Mouse (Mus musculus): ENCODE results near the gene Tes3-ps.

Gene Tes3-ps

DNA sequence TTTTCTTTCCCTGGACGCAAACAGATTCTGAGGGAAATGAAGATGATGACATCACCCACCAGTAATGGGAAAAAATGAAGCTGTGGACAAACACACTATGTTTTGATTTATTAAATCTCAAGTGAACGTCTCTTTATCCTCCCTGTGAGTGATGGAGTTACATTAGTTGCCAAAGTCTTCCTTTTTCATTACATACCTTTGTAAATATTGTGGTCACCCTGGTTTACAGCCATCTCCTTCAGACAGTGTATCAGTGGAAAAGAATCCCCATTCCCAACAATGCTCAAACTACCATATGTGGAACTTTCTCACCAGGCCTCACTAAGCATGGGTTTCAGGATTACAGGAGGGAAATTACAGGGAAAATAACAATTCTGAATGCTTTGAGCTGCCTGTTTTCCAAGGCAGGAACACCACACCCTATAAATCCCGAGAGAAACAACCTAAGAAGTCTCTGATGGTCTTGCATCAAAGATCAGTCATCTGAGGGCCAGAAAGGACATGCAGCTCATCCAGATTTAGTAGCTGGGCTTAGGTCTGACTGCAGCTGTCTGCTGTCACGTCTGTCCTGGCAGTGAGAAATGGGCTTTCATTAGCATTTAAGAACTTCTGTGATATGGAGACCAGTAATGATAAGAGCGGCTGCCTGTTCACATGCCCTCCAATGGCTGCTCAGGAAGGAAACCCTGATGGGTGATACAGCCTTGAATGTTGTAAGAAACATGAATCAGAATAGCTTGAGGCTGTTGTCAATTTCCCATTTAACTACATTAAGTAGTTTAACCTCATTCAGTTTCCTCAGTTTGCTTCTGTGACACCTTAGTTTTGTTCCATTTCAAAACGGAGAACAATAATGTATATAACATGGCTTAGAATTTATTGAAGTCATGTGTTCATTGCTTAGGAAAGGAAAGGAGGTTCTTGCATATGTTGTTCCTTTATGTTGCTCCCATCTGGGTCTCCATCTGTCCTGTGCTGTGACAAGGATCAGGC lies at the start of gene Tes3-ps:
Gene Tes3-ps (plus strand): TSS at position 943 of the 993 bp plus-strand sequence.
- DNase-seq, result no peak

DNA sequence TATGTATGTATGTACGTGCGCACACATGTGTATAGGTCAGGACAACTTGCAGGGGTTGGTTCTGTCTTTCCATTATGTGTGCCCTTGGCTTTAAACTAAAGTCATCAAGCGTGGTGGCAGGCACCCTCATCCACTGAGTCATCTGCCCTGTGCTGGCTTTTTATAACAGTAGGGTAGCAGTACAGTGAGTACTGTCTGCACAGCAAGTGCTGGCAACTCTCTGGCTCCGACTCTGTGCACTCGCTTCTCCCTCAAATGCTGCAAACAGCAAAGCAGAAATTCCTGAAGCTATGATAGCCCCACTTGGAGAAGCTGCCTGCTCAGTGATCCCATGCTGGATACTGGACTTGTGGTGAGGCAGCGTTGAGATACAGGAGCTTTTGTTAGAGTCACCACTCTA lies 48.7 kb upstream of the Tes3-ps start:
- DNase-seq, result no peak

DNA sequence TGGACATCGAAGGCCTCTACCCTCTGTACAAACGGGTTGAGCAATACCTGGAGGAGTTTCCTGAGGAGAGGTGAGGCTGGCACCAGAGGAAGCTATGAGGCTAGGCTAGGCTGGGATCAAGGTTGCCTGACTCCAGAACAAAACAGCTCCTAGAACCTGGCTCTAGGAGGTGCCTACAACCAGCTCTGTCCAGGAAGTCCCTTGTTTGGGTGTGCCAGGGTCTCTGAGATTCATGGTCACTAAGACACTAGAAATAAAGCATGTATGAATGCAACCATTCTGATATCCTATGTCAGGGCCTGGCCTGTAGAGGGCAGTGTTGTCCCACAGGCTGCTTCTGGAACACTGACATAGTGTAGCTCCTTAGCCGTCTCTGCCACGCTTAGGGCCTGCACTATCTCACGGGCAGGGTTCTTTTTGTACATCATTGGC lies 43.8 kb upstream of the Tes3-ps start:
- DNase-seq, result peak; percentile 21 to 62

DNA sequence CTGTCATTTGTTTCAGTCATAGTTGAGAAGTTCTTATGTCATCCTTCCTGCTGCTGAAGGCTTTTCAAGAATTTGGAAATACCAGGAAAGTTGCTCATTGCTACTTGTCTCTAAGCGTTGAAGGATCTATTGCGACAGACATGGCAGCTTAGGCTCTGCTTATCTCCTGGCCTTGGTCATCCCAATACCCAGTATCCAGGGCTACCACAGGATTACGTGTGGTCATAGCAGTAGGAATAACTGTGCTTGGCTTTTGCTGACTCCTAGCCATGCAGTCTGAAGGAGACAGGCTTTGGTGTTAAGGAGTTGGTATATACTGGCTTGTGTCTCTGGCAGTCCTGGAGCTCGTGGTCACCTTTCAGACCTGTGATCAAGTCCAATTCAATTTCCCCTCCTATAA lies 32.8 kb upstream of the Tes3-ps start:
- DNase-seq, result no peak

DNA sequence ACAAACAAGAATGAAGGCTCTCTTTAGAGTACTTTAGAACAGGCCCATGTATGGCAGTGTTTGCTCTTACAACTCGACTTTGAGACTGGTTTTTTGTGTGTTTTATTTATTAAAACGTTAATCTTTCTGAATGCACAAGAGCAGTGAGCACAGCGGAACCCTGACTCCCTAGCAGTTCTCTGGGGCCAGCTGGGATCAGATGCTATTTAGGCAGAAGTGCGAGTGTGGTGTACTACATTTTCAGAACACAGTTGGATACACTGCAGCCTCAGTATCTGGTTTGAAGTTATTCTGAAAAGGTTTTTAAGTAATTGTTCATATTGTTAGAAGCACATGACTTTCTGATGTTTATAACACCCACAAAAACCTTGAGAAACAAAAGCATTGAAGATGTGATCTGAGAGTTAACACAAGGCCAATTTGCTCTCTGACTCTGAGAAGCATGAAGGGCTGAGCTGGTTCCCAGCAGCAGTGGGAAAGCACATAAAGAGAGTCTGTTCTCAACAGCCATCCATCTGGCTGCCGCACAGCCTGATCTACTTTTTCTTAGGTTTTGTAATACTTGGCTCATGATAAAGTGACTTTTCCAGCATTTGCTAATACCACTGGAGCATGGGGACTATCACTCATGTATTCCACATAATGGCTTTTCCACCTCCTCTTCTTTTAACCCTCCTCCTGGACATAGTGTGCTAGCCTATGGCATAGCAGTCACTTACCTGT lies 32.3 kb upstream of the Tes3-ps start:
- DNase-seq, result no peak

DNA sequence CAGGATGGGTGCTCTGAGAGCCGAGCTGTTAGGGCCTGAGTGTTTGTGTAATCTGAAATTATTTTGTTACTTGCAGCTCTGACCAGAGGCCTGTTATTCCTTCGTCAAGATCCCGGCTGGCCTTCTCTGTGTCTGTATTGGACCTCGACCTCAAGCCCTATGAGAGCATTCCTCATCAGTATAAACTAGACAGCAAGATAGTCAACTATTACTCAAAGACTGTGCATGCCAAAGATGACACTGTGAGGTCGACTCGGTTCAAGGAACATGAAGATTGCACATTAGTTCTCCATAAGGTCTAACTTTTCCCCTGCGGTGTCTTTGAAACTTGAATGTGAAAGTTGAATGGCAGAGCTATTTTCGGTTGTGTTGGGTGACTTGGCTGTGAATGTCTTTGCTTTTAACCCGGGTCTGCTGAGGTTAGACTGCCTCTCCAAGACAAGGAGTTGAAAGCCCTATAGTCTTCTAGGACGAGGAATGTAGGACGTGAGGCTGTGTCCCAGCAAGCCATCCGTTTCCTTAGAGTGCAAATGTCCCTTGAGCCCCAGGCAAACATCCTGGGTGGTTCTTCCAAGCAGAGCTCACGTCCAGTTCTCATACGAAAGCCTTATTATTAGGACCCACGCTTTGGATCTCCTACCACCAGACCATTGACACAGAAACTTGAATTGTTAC lies 31.5 kb upstream of the Tes3-ps start:
- no peak for DNase-seq

DNA sequence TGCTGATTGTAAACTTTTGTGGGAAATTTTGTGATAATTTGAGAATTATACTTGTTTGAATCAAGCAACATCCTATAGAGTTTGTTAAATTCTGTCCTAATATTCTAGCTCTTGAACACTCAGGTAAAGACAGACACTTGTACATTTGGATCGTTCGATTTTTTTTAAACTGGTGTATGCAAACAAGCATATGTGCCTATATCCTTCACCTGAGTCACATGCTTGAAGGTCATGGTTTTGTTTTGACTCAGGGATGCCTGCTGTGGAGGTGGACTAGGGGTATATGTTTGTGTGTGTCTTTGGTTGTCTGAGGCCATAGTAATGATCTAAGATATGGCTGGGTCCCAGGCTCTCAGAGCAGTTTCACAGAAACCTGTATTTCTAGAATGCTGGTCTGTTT lies 30.2 kb upstream of the Tes3-ps start:
- DNase-seq, result no peak

DNA sequence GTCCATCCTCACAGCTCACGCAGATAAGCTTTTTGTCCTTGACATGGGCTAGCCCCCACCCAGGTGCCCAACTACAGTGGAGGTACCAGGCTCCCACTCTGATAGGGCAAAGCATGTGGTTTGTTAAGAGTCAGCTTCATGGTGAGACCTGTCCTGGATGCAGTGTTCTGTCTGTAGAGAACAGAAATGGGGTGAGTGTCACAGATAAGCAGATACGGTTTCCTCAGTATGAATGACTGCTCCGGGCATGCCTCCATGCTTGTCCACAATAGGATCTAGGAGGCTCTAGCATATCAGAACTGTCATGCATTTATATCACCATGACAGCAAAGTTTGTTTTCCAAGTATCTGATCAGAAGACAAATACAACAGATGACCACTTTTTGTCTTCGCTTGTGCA lies 27.2 kb upstream of the Tes3-ps start:
- no peak for DNase-seq

DNA sequence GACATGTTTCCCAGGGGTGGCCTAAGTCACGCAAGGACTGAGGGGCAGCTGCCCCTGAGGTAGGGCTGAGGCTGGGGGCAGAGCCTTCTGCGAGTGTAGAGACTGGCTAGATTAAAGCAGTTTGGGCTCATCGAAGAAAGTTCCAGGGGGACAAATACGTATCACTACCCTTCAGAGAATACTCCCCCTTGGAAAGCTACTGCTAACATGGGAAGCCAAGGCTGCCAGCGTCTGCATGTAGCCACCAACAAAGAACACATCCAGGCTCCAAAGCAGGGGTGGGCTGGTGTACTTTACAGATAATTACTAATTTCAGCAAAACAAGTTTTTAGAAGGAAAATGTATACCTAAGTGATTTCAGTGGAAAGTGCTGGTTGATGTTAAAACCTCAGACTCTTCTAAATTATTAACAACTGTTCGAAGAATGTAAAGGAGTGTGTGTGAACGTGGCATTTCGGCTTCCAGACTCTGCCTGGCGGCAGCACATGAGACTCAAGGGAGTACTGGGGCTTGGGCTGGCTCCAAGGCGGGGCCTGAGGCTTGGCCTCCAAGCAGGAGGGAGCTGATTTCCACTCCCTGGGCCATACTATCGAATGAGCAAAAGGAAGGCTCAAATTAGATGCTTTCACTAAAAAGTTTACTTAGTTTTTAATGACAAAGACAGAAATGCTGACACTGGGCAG lies 26.6 kb upstream of the Tes3-ps start:
- DNase-seq, result no peak

DNA sequence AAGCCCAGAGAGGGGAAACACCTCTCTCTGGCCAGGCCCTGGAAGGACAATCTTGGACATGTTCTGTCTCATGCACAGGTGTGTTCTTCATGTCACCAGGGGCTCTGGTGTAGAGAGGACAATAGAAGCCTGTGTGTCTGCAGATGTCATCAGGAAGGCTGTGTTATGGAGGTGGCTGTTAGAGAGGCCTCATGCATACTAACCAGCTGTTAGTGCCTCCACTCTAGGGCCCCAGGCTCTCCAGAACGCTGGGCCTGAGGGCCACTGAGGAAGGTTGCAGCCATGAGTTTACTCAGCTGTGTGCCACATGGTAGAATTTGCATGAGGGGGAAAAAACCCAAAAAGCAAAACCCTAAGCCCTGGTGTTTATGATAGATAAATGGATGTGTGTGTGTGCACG lies 25.5 kb upstream of the Tes3-ps start:
- DNase-seq, result no peak

DNA sequence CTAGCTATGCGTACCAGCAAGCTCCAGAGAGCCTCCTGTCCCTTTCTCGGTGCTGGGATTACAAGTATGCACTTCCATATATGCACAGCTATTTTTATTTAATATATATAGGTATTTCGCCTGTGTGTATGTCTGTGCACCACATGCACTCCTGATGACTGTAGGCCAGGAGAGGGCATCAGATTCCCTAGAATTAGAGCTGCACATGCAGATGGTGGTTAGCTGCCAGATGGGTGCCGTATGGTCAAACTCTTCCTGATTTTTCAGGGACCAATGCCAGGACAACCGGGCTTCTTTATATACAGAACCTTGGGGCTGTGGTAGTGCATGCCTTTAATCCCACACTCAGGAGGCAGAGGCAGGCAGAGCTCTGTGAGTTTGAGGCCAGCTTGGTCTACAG lies 24.1 kb upstream of the Tes3-ps start:
- DNase-seq, result no peak

DNA sequence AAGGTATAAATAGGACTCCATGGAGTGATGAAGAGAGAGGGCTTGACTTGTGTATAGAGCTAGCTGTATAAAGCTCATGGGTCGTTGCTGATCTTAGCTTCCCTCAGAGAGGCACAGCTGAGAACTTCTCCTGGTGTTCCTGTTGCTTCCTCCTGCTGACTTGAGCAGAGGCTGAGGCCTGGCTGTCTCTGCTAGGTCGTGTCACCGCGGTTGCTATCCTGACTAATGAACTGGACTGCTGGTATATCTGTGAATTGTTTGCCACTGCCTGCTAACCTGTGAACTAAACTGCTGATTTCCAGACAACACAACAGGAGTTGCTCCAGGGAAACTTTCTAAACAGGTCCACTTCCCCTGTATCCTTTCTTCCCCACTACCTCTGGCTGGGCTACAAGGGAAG lies 22.8 kb upstream of the Tes3-ps start:
- no peak for DNase-seq

DNA sequence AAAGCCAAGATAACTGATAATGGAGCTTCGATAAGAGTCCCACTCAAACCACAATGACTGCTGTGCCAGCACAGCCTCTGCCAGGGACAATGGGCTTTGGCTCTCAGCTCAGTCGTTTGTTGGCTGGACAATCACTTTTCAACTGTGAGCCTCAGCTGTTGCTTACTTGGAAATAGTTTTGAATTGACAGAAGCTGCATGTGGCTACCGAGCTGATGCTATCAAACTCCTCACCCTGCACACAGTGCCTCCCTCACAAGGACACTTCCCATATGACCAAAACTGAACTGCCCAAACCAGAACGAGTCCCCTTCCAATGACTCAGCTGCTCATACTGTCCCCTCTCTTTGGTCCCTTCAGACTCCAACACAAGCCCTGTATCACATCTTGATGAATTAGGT lies 22.3 kb upstream of the Tes3-ps start:
- DNase-seq, result no peak

DNA sequence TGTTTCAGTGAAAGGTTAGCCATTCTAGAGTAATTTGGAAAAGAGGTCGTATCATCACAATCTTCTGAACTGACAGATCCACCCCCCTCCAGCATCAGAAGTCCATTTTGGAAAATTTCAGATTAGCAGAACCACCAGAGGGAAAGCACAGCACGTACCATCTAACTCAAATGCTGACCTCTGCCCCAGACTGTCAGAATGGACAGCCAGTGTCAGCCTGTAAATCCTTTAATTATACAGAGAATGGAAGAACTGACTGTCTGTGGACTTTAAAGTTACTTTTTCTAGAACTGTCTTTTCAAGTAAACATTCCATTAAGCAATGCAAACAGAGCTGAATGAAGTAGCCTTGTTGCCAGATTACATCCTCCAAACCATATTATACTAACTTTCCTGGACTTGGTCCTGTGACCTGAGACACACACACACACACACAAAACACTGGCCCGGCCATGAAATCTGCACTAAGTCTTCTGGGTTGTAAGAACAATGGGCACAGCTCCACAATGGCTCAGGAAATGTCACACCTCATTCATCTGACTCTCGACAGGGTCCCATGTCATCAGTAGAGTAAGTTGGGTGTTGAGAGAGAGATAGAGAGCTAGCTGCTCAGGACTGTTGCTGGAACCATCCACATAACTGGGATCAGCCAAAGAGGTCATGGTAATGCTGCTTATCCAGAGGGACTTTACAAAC lies 21.0 kb upstream of the Tes3-ps start:
- no peak for DNase-seq

DNA sequence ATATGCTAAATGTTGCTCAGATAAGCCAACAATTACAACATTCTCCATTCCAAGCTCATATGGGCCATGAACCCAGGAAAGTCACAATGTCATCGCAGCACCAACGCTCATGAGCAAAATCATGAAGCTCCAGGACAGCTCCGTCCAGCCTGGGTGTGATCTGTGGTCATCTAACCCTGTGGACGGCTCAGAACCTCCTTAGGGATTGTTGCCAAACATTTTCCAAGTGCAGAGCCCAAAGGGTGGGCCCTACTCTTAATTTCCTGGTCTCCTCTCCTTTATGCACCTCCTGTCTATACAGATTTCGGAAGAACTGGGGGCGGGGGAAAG lies 20.5 kb upstream of the Tes3-ps start:
- DNase-seq, result no peak

DNA sequence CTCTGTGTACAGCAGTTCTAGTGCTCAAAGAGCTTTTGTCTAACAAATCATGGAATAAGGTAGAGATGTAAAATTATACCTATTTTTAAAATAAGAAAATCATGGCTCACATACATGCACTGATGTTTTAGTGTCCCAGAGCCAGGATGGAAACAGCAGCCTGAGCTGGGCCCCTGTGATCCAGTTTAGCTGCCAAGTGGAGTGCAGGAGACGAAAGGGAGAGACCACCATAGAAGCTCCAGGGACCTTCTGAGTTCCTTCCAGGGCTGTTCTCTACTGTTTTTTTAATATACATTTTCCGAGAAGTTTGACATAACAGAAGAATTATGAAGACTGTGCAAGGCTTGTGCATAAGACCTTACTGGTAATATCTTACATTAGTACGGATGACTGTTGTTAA lies 15.2 kb upstream of the Tes3-ps start:
- no peak for DNase-seq

DNA sequence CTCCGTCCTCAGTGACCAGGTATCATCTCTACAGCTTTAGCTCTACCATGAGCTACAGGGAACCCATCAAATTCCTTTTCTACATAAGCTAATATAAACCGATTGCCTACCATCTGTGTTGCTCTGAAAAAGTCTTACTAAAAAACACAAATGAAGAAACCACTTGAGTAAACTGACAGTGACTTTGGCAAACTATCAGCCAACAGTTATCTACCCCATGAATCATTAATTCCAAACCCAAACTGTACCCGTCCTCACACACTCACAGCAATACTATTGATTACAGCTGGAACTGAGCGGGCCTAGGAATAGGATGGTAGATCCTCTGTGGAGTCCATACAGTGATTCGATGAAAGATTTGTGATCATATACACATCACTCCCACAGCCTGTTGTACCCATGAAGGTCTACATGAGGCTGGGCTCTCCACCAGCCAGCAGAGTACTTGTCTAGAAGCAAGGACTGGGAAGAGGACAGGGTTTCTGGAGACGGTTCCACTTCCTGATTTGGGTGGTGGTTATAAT lies 14.2 kb upstream of the Tes3-ps start:
- DNase-seq, result no peak

DNA sequence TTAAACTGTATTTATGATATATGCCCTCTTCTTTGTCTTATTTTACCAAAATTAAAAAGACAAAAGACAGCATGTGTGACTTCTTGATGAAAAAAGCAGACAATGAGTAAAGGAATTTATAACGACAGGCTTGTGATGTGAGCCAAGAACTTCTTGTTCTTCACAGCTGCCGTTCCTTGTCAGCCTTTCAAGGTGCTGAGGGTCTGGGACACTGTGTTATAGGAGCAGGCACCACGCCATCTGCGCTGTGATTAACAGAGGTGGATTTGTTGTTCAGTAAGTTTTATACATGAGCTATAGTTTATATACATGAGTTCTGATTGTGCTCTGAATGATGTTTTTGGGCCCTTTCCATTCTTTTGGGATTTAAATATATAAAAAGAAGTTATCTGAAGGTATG lies 13.7 kb upstream of the Tes3-ps start:
- no peak for DNase-seq

DNA sequence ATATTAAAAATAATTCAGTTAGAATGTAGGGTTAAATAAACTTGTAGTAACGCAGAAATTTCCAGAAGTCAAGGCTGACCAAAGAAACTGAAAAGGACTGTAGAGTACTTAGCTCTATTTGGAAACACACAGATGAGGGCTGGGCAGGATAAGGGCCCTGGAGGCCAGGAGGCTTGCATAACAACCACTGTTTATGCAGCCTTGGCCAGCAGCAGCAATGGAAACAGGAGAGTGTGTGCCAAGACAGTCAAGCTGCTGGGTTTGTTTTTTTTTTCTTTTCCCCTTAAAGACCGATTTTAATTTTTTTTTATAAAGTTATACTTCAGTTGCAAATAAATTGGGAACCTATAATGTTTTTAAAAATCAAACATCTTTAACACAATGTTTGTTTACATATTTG lies 13.1 kb upstream of the Tes3-ps start:
- no peak for DNase-seq

DNA sequence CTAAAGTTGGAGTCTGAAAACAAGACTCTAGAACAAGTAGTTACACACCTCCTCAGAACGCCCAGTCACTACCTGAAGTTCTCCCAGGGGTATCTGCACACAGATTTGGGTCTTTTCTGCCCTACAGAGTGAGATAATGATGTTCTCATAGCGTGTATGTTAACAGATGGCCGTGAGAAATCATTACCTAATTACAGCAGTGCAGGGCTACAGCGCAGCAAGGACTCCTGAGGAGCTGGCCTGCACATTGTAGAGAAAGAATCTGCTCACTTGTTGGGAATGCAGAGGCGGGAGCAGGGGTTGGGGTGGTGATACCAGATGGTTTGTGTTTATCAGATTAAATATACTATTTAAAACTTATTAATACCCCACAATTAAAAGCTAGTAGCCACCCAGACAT lies 12.6 kb upstream of the Tes3-ps start:
- DNase-seq, result no peak

DNA sequence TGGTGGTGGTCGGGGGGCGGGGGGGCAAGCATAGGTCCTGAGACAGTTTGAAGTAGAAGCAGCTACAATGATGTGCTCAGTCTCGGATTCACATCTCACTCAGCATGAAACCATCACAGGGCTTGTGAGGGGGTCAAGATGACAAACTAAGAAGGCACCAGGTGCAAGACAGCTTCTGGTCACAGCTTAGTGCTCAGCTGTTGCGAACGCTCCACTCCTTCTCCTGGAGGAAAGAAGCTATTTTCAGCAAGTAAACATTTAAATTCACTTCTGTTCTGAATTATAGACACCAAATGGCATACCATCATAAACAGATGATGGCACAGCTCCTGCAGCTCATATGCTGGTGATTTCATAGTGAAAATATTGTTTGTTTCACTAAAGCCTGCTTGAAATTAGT lies 7.7 kb upstream of the Tes3-ps start:
- no peak for DNase-seq

DNA sequence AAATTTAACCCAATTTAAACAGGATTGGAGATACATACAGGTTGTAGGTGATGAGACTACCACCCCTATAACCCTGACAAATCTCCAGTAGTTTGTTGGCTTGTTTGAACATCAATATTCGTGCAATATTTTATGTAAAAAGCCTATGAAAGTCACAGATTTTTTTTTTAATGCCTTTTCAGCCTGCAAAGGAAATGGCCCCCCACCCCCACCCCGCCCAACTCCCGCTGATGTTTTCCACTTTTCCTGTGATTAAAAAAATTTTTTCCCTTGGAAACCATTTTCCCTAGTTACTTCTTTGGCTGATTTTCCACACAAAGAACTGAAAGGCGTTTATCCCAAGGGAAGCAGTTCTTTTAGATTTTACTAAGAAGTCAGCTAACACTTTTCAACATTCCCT lies 11.4 kb downstream of the Tes3-ps start, which contains the start of gene Ecm2:
Gene Ecm2 (plus strand): TSS at position 301 of the 400 bp plus-strand sequence.
- DNase-seq, result no peak
